Mouse (Mus musculus) brain, embryonic 14.5 days (tissue): Measurements from ENCODE around the gene Actl6b.

ENCODE experiments used
- CTCF ChIP-seq: fragments of 200-500 bp; IDR thresholded peaks from 2 replicates; pipeline ENCODE4 v1.5.1; 2012; ENCODE audit warnings: inconsistent platforms, mild to moderate bottlenecking, moderate library complexity, borderline replicate concordance; ENCODE audit not compliant: insufficient read depth, insufficient read length; ENCODE audit errors: extremely low read depth
- POLR2A ChIP-seq: fragments of 200-500 bp; IDR thresholded peaks from 2 replicates; pipeline ENCODE4 v1.6.1; 2012; ENCODE audit warnings: mild to moderate bottlenecking, inconsistent platforms, borderline replicate concordance; ENCODE audit not compliant: poor library complexity, insufficient read depth, insufficient read length, severe bottlenecking; ENCODE audit errors: extremely low read depth

DNA sequence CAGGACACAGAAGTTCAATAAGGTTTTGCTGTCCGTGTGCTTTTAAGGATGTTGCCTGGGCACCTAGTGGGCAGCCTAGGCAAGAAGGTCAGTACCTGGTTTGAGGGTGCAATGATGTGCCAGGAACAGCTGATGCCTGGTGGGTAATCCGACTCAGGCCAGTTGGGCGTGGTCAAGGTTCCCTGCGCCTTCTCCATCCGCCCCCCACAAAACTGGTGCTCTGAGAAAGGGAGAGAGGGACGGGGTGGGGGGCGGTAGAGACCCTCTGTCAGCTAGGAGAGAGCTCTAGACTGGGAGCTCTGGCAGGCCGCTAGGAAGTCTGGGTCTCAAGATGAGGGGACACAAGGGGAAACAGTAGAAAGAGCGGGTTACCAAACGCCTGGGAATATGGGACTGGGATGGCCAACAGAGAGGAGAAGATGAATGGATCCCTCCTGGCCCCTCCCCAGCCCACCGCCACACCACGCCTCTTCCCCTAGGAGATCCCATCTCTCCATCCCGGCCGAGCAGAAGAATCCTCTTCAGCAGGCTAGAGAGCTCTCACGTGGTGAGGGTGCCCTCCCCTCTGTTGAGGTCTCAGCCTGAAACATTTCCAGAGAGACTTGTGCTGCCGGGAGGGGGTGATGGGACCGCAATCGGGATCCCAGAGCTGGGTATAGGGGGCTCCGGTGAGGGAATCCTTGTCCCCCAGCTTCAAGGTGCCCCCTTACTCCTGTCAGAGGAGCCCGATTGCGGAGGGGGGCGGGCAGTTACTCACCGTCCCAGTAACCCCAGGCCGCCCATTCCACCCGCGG is 54.7 kb downstream of the Actl6b start:
- TF ChIP-seq CTCF, result no peak
- TF ChIP-seq POLR2A, result no peak
